Mouse (Mus musculus): ENCODE results near the gene Pigf. TPM values are rescaled to one million over a fixed set of nuclear protein-coding genes. Genes with fewer than 3 reads are reported as not detected.
A peak's percentile ranks its signal among the peaks of the same experiment; 100 is the strongest.
"Not testable (repeated sequence)": the region's sequence is repeated elsewhere in the genome, so short reads cannot be mapped to it uniquely, and the experiment has no call there.

Pigf gene
- 39.2 and 46.7 TPM in 2 replicates for polyA plus RNA-seq (2015; fragmentation: Nextera tagmentation; extraction: Ambion mirVana)

DNA sequence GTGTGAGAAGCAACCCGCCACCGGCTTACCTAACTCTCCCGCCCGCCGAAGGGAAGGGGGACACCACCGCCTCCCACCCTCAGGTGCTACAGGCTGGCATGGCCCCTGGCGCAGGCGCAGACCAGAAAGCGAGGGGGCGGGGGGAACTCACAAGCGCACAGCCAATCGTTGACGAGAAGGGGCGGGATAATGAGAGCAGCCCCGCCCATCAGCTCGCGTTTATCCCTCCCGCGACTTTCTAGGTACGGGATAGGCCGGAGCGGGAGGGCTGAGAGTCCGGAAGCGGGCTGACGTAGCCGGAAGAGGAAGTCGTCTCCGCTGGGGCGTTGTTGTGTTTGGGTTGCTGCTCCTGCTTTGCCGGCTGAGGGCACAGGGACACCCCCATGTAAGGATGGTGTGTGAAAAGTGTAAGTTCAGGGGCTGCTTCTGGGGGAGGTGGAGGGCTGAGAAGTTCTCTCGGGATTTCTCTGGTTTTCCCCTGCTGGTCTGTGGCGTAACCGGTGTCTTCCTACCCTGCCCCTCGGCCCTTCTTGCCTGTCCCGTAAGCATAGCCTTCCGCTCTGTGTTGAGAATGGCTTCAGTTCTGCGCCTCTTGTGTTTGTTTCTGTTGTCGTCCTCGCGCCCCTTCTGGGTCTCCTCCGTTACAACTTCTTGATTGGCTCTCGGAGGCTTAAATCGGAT, at the start of gene Pigf, which contains the start of gene Cript:
Gene Pigf (minus strand): TSS at position 138 of the 681 bp plus-strand sequence.
Gene Cript (plus strand): TSS at position 282 of the 681 bp plus-strand sequence.
- H3K4me2 ChIP-seq = peak within 1 kb of the TSS; percentile 86
- no peaks in the 10 kb centered on the region for H3K27me3 ChIP-seq

DNA sequence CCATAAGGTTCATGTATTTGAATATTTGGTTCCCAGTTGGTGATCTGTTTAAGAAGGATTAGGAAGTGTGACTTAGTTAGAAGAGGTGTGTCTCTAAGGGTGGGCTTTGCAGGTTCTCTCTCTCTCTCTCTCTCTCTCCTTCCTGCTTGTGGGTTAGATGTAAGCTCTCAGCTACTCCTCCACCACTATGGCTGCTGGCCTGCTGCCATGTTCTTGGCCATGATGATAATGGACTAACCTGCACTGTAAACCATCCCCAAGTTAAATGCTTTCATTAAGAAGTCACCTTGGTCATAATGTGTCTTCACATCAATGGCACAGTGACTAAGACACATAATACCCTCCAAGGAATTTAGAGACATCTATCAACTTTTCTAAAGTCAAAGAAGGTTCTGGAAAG, 48.3 kb upstream of the Pigf start:
- Histone ChIP-seq H3K27ac (no peak overlapping the region), H3K4me3 (replicated peaks) (no peak overlapping the region), H3K9me3 (replicated peaks) (no peaks in the 10 kb centered on the region), H3K27me3 (no peaks in the 10 kb centered on the region), H3K9ac (no peak overlapping the region), H3K36me3 (no peaks in the 10 kb centered on the region), H3K4me1 (no peaks in the 10 kb centered on the region), H3K4me2 (no peak overlapping the region)
- no peak for ATAC-seq (replicated peaks; ENCODE audit: low FRiP score)

More for the DNA sequence above, at the start of gene Pigf, which contains the start of gene Cript:
- ATAC-seq (replicated peaks; ENCODE audit: low FRiP score) = peak; percentile 100
- Histone ChIP-seq H3K4me3 (replicated peaks) (peak within 1 kb of the TSS; percentile 73), H3K27ac (peak within 1 kb of the TSS; percentile 49; the same call in 1 of the 2 replicates), H3K4me1 (peaks cover 16% of the 10 kb centered on the region), H3K9me3 (replicated peaks) (no peaks in the 10 kb centered on the region), H3K9ac (peak within 1 kb of the TSS; percentile 70), H3K36me3 (peaks cover 32% of the 10 kb centered on the region)
- under 1% methylated on average over 43 of the region's 43 CpGs for WGBS

DNA sequence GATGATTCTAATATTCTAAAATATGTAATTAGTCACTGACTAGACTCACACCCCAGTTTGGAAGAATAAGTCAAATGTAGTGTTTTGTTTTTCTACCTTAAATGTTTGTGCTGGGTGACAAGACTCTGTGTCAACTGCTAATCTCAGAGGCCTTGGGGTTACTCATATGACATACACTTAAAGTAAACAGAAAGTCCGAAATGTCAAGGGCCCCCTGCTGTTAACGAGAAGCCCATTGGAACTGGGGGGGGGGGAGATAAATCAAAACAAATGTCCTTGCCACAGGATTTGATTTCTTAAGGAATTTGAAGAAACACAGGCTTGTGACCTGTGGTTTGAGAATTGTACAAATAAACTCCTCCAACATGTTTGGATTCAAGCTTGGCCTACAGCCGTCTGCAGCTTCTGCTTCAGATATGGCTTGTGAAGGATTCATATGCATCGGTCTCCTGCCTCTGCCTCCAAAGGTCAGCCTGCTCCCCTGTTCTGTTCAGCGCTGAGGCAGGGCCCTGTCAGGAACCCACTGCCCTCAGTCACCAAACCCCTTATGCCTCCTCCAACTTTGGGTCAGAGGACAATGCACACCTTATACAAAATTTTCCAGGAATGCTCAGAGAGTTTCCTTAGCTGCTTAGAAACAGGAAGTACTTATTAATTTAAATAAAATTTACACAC, 47.7 kb upstream of the Pigf start:
- H3K4me1 ChIP-seq = no peaks in the 10 kb centered on the region
- no peak overlapping the region for H3K9ac ChIP-seq
- no peak overlapping the region for H3K4me2 ChIP-seq
- H3K9me3 ChIP-seq (replicated peaks) = no peaks in the 10 kb centered on the region
- H3K4me3 ChIP-seq (replicated peaks) = no peak overlapping the region
- WGBS = 42% methylated on average over 5 of the region's 5 CpGs
- no peak for ATAC-seq (replicated peaks; ENCODE audit: low FRiP score)
- no peaks in the 10 kb centered on the region for H3K27me3 ChIP-seq
- no peaks in the 10 kb centered on the region for H3K36me3 ChIP-seq
- H3K27ac ChIP-seq = no peak overlapping the region

DNA sequence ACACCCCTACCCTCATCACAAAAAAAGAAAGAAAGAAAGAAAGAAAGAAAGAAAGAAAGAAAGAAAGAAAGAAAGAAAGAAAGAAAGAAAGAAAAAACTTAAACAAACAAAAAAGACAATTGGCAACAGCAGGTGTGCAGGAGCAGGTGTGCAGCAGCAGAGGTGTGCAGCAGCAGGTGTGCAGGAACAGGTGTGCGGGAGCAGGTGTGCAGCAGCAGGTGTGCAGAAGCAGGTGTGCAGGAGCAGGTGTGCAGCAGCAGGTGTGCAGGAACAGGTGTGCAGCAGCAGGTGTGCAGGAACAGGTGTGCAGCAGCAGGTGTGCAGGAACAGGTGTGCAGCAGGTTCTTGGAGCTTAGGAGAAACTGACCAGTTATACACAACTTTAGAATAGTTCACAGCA, 47.0 kb upstream of the Pigf start:
- WGBS = 88% methylated on average over 1 of the region's 1 CpGs

DNA sequence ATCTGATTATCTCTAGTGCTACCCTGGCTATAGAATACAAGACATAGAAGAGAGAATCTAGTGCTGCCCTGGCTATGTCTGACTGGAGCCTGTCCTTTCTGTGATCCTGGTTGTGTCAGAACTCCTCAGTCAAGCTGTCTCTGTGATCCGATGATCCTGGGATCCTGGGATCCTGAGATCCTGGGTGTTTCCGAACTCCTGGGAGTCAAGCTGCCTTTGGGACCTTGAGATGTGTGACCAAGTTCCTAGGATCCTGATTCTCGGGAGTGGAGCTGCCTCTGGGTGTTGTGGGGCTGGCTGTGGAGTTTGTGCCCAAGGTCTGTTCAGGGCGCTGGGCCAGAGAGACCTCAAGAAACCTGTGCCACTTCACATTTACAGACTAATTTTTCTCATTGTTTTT, 43.8 kb upstream of the Pigf start:
- no peak for ATAC-seq (replicated peaks; ENCODE audit: low FRiP score)
- no peak overlapping the region for H3K27ac ChIP-seq
- H3K4me3 ChIP-seq (replicated peaks) = no peak overlapping the region
- no peak overlapping the region for H3K4me2 ChIP-seq
- H3K27me3 ChIP-seq = no peaks in the 10 kb centered on the region
- H3K4me1 ChIP-seq = peaks cover 2% of the 10 kb centered on the region; the same call in 1 of the 2 replicates
- 93% methylated on average over 4 of the region's 4 CpGs for WGBS
- no peaks in the 10 kb centered on the region for H3K9me3 ChIP-seq (replicated peaks)
- H3K36me3 ChIP-seq = no peaks in the 10 kb centered on the region
- H3K9ac ChIP-seq = no peak overlapping the region

More for the DNA sequence above, 47.0 kb upstream of the Pigf start:
- H3K36me3 ChIP-seq; H3K9me3 ChIP-seq (replicated peaks); ATAC-seq (replicated peaks; ENCODE audit: low FRiP score); H3K27ac ChIP-seq; H3K4me3 ChIP-seq (replicated peaks); H3K4me1 ChIP-seq; H3K9ac ChIP-seq; H3K27me3 ChIP-seq; H3K4me2 ChIP-seq: not testable (repeated sequence)

DNA sequence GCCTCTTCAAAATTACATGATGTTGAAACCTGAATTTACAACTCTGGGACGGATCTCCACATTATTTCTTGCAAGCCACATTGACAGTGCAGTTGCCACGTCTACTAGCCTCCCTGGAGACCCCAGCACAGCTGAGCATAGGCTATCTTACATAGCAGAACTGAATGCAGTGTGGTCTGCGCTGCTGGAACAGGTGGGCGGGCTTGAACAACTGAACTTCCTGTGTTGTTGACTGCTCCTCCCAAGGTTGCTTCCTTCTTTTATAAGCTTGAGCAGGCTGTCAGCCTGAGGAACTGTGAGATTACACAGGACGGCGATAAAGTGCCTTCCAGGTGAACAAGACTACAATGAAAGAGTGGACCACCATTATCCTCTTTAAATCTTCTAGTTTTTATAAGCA, 38.8 kb upstream of the Pigf start:
- H3K4me1 ChIP-seq = peaks cover 18% of the 10 kb centered on the region
- peak overlapping the region; percentile 17; the same call in 1 of the 2 replicates for H3K4me2 ChIP-seq
- no peaks in the 10 kb centered on the region for H3K9me3 ChIP-seq (replicated peaks)
- peak overlapping the region; percentile 79; the same call in 1 of the 2 replicates for H3K27ac ChIP-seq
- H3K9ac ChIP-seq = no peak overlapping the region
- ATAC-seq (replicated peaks; ENCODE audit: low FRiP score) = no peak
- no peaks in the 10 kb centered on the region for H3K27me3 ChIP-seq
- WGBS = 57% methylated on average over 6 of the region's 6 CpGs
- H3K4me3 ChIP-seq (replicated peaks) = no peak overlapping the region
- no peaks in the 10 kb centered on the region for H3K36me3 ChIP-seq

DNA sequence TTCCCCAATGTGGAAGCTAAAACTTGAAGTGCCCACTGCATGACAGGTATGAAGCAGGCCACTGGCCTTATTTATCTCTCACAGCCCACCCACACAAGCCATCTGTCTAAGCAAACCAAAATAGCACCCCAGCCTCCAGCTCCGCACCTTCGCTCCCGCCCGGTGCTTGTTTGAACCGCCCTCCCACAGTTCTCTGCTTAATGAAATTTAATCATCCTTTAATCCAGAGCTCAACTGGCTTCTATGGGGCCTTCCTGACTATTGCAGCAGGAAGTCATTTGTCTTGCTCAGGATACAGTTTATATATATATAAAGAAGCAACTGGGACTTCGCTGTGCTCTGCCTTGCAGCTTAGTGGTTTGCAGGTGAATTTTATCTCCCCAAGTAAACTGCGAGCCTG, 38.3 kb upstream of the Pigf start:
- WGBS = 34% methylated on average over 7 of the region's 7 CpGs
- Histone ChIP-seq H3K27ac (peak overlapping the region; percentile 79), H3K4me2 (0 out of 2 replicates have a peak overlapping the region, but pooled peaks have one; percentile 8), H3K9ac (no peak overlapping the region), H3K4me3 (replicated peaks) (no peak overlapping the region), H3K36me3 (no peaks in the 10 kb centered on the region), H3K27me3 (no peaks in the 10 kb centered on the region), H3K9me3 (replicated peaks) (no peaks in the 10 kb centered on the region), H3K4me1 (peaks cover 18% of the 10 kb centered on the region)
- ATAC-seq (replicated peaks; ENCODE audit: low FRiP score) = peak; percentile 83

DNA sequence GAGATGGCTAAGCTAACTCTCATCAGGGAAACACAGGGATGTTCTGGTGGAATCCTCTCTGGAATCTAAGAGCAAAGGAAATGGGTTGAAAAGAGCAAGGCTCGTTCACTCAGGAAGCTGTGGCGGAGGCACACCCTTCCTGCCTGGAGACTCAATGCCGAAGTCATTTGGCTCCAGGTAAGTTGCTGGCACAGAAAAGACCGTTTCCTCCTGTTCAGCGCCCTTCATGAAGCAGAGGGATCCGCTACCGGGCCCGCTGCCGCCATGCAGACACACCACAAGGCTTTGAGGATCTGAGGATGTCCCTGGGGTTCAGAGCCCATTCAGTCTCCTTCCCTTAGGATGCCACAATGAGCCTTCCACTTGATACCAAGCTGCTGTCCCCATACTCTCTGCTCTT, 37.4 kb upstream of the Pigf start:
- no peak for ATAC-seq (replicated peaks; ENCODE audit: low FRiP score)
- Histone ChIP-seq H3K27ac (peak overlapping the region; percentile 79), H3K4me2 (no peak overlapping the region), H3K9ac (no peak overlapping the region), H3K4me1 (peaks cover 23% of the 10 kb centered on the region), H3K27me3 (no peaks in the 10 kb centered on the region), H3K36me3 (no peaks in the 10 kb centered on the region), H3K4me3 (replicated peaks) (no peak overlapping the region), H3K9me3 (replicated peaks) (no peaks in the 10 kb centered on the region)
- 78% methylated on average over 9 of the region's 9 CpGs for WGBS

DNA sequence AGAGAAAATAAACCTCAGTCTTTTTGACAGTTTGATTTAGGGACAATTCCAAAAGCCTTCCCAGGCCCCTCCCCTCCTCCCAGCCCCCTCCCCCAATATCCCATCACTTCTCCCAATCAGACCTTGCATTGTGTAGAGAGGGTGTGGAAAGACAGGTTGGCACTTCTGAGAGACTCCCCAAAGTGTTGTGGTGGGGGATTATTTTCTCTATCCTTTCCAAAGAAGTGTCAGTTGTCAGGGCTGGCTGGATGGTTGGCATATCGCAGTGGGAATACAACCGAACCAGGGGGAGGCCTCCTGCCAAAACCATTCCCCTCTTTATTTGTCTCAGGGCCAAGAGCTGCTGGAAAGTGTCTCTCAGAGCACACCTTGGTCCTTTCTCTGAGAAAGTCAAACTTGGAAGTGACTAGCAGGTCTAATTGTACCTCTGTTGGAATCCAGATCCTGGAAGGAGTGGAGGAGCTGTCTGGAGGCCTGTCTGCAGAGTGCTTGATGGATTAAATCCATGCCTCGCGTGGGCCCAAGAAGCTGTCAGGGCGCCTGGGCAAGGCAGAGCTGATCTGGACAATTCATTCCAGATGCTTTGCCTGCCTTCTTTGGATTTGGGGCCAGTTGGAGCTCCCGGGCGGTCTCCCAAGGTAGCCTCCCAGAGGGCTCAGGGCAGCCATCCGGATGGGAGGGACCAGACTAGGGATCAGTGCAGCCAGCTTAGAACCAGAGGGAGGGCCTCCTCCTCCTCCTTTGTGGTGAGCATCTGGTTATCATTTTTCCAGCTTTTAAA, 32.5 kb upstream of the Pigf start:
- H3K27ac ChIP-seq = 0 out of 2 replicates have a peak overlapping the region, but pooled peaks have one; percentile 45
- no peaks in the 10 kb centered on the region for H3K36me3 ChIP-seq
- no peak overlapping the region for H3K4me2 ChIP-seq
- peaks cover 32% of the 10 kb centered on the region for H3K4me1 ChIP-seq
- no peaks in the 10 kb centered on the region for H3K27me3 ChIP-seq
- no peak overlapping the region for H3K9ac ChIP-seq
- no peak overlapping the region for H3K4me3 ChIP-seq (replicated peaks)
- no peaks in the 10 kb centered on the region for H3K9me3 ChIP-seq (replicated peaks)
- no peak for ATAC-seq (replicated peaks; ENCODE audit: low FRiP score)
- 67% methylated on average over 8 of the region's 8 CpGs for WGBS

DNA sequence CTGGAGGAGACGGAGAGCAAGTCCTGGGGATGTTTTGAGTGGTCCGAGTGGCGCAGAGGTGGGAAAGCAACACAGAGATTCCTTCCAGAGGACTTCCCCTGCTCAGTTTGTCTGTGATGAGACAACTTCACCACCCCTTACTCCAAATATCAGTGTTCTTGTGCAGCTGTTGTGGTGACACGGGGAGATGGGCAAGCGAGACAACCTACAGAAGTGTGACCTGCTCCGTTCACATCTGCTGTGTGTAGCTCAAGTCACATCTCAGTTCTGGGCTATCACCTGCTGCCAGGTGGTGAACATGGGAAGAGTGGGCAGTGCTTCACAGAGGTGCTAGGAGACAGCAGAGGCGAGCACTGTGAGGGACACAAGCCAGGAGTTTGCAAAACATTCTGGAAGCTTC, 31.6 kb upstream of the Pigf start:
- Histone ChIP-seq H3K36me3 (no peaks in the 10 kb centered on the region), H3K4me3 (replicated peaks) (no peak overlapping the region), H3K4me2 (no peak overlapping the region), H3K9ac (no peak overlapping the region), H3K4me1 (peaks cover 30% of the 10 kb centered on the region), H3K9me3 (replicated peaks) (no peaks in the 10 kb centered on the region), H3K27ac (no peak overlapping the region), H3K27me3 (no peaks in the 10 kb centered on the region)
- ATAC-seq (replicated peaks; ENCODE audit: low FRiP score) = no peak
- WGBS = 88% methylated on average over 7 of the region's 7 CpGs

DNA sequence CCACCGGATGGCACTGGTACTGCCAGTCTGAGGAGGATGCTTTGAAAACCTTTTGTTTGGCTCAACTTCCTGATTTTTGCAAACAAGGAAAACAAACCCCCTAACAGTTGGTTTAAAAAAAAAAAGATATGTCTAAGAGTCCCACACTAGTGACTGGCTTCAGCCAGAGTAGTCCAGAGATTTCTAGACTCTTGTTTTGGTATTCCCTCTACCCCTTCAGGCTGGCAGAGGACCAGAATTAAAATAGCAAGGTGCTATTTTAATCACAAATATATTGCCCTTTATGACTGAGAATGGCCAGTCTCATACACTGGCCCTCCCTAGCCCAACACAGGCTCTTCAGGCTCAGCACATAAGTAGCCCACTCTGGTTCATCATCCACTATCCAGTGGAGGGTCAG, 30.5 kb upstream of the Pigf start:
- Histone ChIP-seq H3K4me1 (peaks cover 30% of the 10 kb centered on the region), H3K4me3 (replicated peaks) (no peak overlapping the region), H3K36me3 (no peaks in the 10 kb centered on the region), H3K4me2 (no peak overlapping the region), H3K27ac (peak overlapping the region; percentile 85), H3K9ac (no peak overlapping the region), H3K9me3 (replicated peaks) (no peaks in the 10 kb centered on the region), H3K27me3 (no peaks in the 10 kb centered on the region)
- WGBS = 45% methylated on average over 1 of the region's 1 CpGs
- no peak for ATAC-seq (replicated peaks; ENCODE audit: low FRiP score)

DNA sequence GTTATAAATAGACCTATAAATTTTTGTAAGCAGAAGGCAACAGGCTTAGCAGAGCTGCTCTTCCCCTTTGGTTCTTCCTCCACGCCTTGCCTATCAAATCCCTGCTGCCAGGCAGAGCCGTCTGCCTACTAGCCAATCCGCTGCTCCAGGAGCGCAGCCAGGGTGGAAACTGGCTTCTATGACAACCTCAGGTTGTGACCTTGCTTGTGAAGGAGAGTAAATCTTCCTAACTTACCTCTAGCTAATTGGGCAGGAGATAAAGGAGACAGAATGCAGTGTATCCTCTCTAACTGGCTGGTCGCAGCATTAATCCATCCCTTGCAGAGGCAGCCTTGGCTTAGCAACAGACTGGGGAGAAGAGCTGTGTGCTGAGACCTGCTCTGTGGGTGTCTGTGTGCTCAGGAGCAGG, 29.8 kb upstream of the Pigf start:
- Histone ChIP-seq H3K4me1 (peaks cover 35% of the 10 kb centered on the region), H3K27ac (peak overlapping the region; percentile 85), H3K4me2 (0 out of 2 replicates have a peak overlapping the region, but pooled peaks have one; percentile 1), H3K27me3 (no peaks in the 10 kb centered on the region), H3K36me3 (no peaks in the 10 kb centered on the region), H3K9ac (no peak overlapping the region), H3K4me3 (replicated peaks) (no peak overlapping the region), H3K9me3 (replicated peaks) (no peaks in the 10 kb centered on the region)
- ATAC-seq (replicated peaks; ENCODE audit: low FRiP score) = peak; percentile 85
- 6% methylated on average over 5 of the region's 5 CpGs for WGBS

Measured in kidney, embryonic 15.5 days (tissue).